Mouse (Mus musculus): ENCODE measurements at regions not wholly inside any gene's neighbourhood (a gene's known extent, or its start where the extent isn't known, plus 50 kb on each side); places are given as distances from the start of the nearest gene placed in this dataset.

GRCm38 (mm10) chr12:118438882-118439281 lies 137.6 kb upstream of the Sp4 start:
- Histone ChIP-seq H3K9me3 (no peaks in the 10 kb centered on the region), H3K4me2 (replicated peaks) (no peak overlapping the region), H3K27ac (no peak overlapping the region), H3K27me3 (no peaks in the 10 kb centered on the region), H3K4me3 (no peak overlapping the region), H3K4me1 (no peaks in the 10 kb centered on the region), H3K36me3 (no peaks in the 10 kb centered on the region), H3K9ac (no peak overlapping the region)
- WGBS: 84% methylated on average over 5 of the region's 5 CpGs
- no peak for ATAC-seq (ENCODE audit: low FRiP score, low read depth)

- no peak overlapping the region for H3K4me2 ChIP-seq (replicated peaks)
- 74% methylated on average over 4 of the region's 4 CpGs for WGBS
- H3K36me3 ChIP-seq: no peaks in the 10 kb centered on the region
- no peak overlapping the region for H3K4me3 ChIP-seq
- H3K4me1 ChIP-seq: no peaks in the 10 kb centered on the region
- H3K27ac ChIP-seq: no peak overlapping the region
- no peak for ATAC-seq (ENCODE audit: low FRiP score, low read depth)
- no peak overlapping the region for H3K9ac ChIP-seq
- H3K27me3 ChIP-seq: no peaks in the 10 kb centered on the region
- no peaks in the 10 kb centered on the region for H3K9me3 ChIP-seq
These were observed 131.5 kb upstream of the Sp4 start for GRCm38 (mm10) chr12:118432703-118433102.

GRCm38 (mm10) chr12:118428384-118428783 lies 127.1 kb upstream of the Sp4 start:
- no peak overlapping the region for H3K4me3 ChIP-seq
- H3K9ac ChIP-seq: no peak overlapping the region
- 81% methylated on average over 5 of the region's 5 CpGs for WGBS
- no peaks in the 10 kb centered on the region for H3K36me3 ChIP-seq
- no peaks in the 10 kb centered on the region for H3K27me3 ChIP-seq
- no peak overlapping the region for H3K4me2 ChIP-seq (replicated peaks)
- H3K9me3 ChIP-seq: no peaks in the 10 kb centered on the region
- H3K27ac ChIP-seq: no peak overlapping the region
- H3K4me1 ChIP-seq: no peaks in the 10 kb centered on the region
- ATAC-seq (ENCODE audit: low FRiP score, low read depth): no peak

- H3K4me3 ChIP-seq: no peak overlapping the region
- 50% methylated on average over 1 of the region's 1 CpGs for WGBS
- H3K9ac ChIP-seq: no peak overlapping the region
- no peaks in the 10 kb centered on the region for H3K36me3 ChIP-seq
- no peak overlapping the region for H3K4me2 ChIP-seq (replicated peaks)
- no peaks in the 10 kb centered on the region for H3K27me3 ChIP-seq
- H3K9me3 ChIP-seq: no peaks in the 10 kb centered on the region
- peaks cover 3% of the 10 kb centered on the region; the same call in 1 of the 2 replicates for H3K4me1 ChIP-seq
- no peak for ATAC-seq (ENCODE audit: low FRiP score, low read depth)
- no peak overlapping the region for H3K27ac ChIP-seq
These were observed 114.7 kb upstream of the Sp4 start for GRCm38 (mm10) chr12:118415956-118416355.

- no peak overlapping the region for H3K9ac ChIP-seq
- H3K9me3 ChIP-seq: no peaks in the 10 kb centered on the region
- no peaks in the 10 kb centered on the region for H3K27me3 ChIP-seq
- H3K27ac ChIP-seq: no peak overlapping the region
- no peak overlapping the region for H3K4me3 ChIP-seq
- no peaks in the 10 kb centered on the region for H3K36me3 ChIP-seq
- ATAC-seq (ENCODE audit: low FRiP score, low read depth): no peak
- H3K4me1 ChIP-seq: peaks cover 3% of the 10 kb centered on the region; the same call in 1 of the 2 replicates
- no peak overlapping the region for H3K4me2 ChIP-seq (replicated peaks)
- WGBS: 46% methylated on average over 7 of the region's 7 CpGs
These were observed 110.7 kb upstream of the Sp4 start for GRCm38 (mm10) chr12:118411767-118412430.

GRCm38 (mm10) chr12:118410917-118411316 lies 109.7 kb upstream of the Sp4 start:
- Histone ChIP-seq H3K4me3 (no peak overlapping the region), H3K36me3 (no peaks in the 10 kb centered on the region), H3K4me2 (replicated peaks) (no peak overlapping the region), H3K27me3 (no peaks in the 10 kb centered on the region), H3K9ac (no peak overlapping the region), H3K4me1 (peaks cover 3% of the 10 kb centered on the region; the same call in 1 of the 2 replicates), H3K27ac (no peak overlapping the region), H3K9me3 (no peaks in the 10 kb centered on the region)
- no peak for ATAC-seq (ENCODE audit: low FRiP score, low read depth)

- Histone ChIP-seq H3K4me1 (no peaks in the 10 kb centered on the region), H3K9me3 (no peaks in the 10 kb centered on the region), H3K27me3 (no peaks in the 10 kb centered on the region), H3K36me3 (no peaks in the 10 kb centered on the region), H3K4me3 (no peak overlapping the region), H3K4me2 (replicated peaks) (no peak overlapping the region), H3K27ac (no peak overlapping the region), H3K9ac (no peak overlapping the region)
- ATAC-seq (ENCODE audit: low FRiP score, low read depth): no peak
These were observed 103.9 kb upstream of the Sp4 start for GRCm38 (mm10) chr12:118405135-118405534.

GRCm38 (mm10) chr12:118404171-118404570 lies 102.9 kb upstream of the Sp4 start:
- Histone ChIP-seq H3K36me3 (no peaks in the 10 kb centered on the region), H3K27ac (no peak overlapping the region), H3K9ac (no peak overlapping the region), H3K4me1 (no peaks in the 10 kb centered on the region), H3K4me2 (replicated peaks) (no peak overlapping the region), H3K4me3 (no peak overlapping the region), H3K27me3 (no peaks in the 10 kb centered on the region), H3K9me3 (no peaks in the 10 kb centered on the region)
- no peak for ATAC-seq (ENCODE audit: low FRiP score, low read depth)
- WGBS: 75% methylated on average over 5 of the region's 5 CpGs

GRCm38 (mm10) chr12:118403519-118404087 lies 102.4 kb upstream of the Sp4 start:
- no peak for ATAC-seq (ENCODE audit: low FRiP score, low read depth)
- H3K27ac ChIP-seq: no peak overlapping the region
- no peaks in the 10 kb centered on the region for H3K27me3 ChIP-seq
- H3K4me1 ChIP-seq: no peaks in the 10 kb centered on the region
- no peak overlapping the region for H3K4me2 ChIP-seq (replicated peaks)
- WGBS: 79% methylated on average over 4 of the region's 4 CpGs
- no peak overlapping the region for H3K9ac ChIP-seq
- no peaks in the 10 kb centered on the region for H3K9me3 ChIP-seq
- no peak overlapping the region for H3K4me3 ChIP-seq
- H3K36me3 ChIP-seq: no peaks in the 10 kb centered on the region

- no peaks in the 10 kb centered on the region for H3K27me3 ChIP-seq
- no peak overlapping the region for H3K9ac ChIP-seq
These were observed 100.1 kb upstream of the Sp4 start for GRCm38 (mm10) chr12:118401377-118401776.

GRCm38 (mm10) chr12:118391654-118392053 lies 90.4 kb upstream of the Sp4 start:
- Histone ChIP-seq H3K9me3 (no peaks in the 10 kb centered on the region), H3K4me1 (no peaks in the 10 kb centered on the region), H3K9ac (no peak overlapping the region), H3K27ac (no peak overlapping the region), H3K4me2 (replicated peaks) (no peak overlapping the region), H3K27me3 (no peaks in the 10 kb centered on the region), H3K36me3 (no peaks in the 10 kb centered on the region), H3K4me3 (no peak overlapping the region)
- no peak for ATAC-seq (ENCODE audit: low FRiP score, low read depth)

More at GRCm38 (mm10) chr12:118401377-118401776, 100.1 kb upstream of the Sp4 start:
- H3K4me1 ChIP-seq: no peaks in the 10 kb centered on the region
- H3K27ac ChIP-seq: no peak overlapping the region
- H3K4me2 ChIP-seq (replicated peaks): no peak overlapping the region
- no peak overlapping the region for H3K4me3 ChIP-seq
- H3K36me3 ChIP-seq: no peaks in the 10 kb centered on the region
- no peaks in the 10 kb centered on the region for H3K9me3 ChIP-seq
- no peak for ATAC-seq (ENCODE audit: low FRiP score, low read depth)

- no peak overlapping the region for H3K4me2 ChIP-seq (replicated peaks)
- H3K27ac ChIP-seq: no peak overlapping the region
- no peak overlapping the region for H3K4me3 ChIP-seq
- no peaks in the 10 kb centered on the region for H3K36me3 ChIP-seq
- 95% methylated on average over 3 of the region's 3 CpGs for WGBS
- ATAC-seq (ENCODE audit: low FRiP score, low read depth): no peak
- H3K27me3 ChIP-seq: no peaks in the 10 kb centered on the region
- no peaks in the 10 kb centered on the region for H3K9me3 ChIP-seq
- H3K4me1 ChIP-seq: no peaks in the 10 kb centered on the region
- H3K9ac ChIP-seq: no peak overlapping the region
These were observed 79.8 kb upstream of the Sp4 start for GRCm38 (mm10) chr12:118381013-118381412.

- Histone ChIP-seq H3K9ac (no peak overlapping the region), H3K27ac (no peak overlapping the region), H3K4me1 (no peaks in the 10 kb centered on the region), H3K4me2 (replicated peaks) (no peak overlapping the region), H3K36me3 (no peaks in the 10 kb centered on the region), H3K27me3 (no peaks in the 10 kb centered on the region), H3K9me3 (no peaks in the 10 kb centered on the region), H3K4me3 (no peak overlapping the region)
- 53% methylated on average over 5 of the region's 5 CpGs for WGBS
- ATAC-seq (ENCODE audit: low FRiP score, low read depth): no peak
These were observed 76.7 kb upstream of the Sp4 start for GRCm38 (mm10) chr12:118377898-118378297.
